10 mouse cellular contexts compared by ENCODE assay signal in the genomic region with DNA sequence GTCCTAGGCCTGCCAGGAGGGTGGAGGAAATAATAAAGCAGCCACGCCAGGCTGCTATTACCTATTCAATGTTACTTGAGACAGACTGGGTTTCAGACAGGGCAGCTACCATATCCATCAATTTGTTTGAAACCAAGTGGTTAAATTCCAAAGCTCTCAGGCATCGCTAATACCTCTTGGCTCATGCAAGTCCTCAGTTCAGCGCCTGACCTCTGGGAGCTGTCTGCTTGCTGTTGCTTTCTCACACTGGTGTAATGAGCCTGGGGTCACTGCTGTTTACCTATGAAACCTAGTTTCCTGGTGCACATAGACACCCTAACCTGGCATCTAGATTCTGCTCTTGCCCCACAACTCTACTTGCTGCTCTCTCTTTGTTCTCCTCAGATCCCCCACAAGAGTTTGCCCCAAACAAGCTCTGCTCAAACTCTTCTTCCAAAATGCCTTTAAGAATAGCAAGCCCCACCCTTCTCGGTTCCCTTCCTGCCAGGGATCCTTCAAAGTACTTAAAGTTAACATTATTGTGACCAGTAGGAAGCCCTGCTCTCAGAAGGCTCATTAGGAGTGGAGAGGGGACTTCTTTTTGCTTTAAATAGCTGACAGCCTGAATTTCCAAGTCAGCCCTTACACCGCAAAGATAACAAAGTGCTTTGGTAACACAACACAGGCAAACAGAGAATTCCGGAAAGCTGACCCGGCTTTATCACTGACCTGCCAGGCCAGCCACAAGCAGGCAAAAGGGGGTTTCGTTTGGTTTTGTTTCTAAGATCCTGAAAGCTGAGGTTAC.
DNase-seq lines count a peak whose midpoint lies in the region; ATAC-seq and TF ChIP-seq lines count a peak whose summit lies in the region.
"Had no signal": no experiment of that assay in that cellular context is flagged by ENCODE, and none has a peak within 500 bp of the region (broad histone marks: within the 10 kb centered on the region; RNA-seq: fewer than 3 reads in every experiment).

No protein-coding gene starts in this region.

- no peaks in the 10 kb centered on the region for H3K9me3 ChIP-seq in heart, embryonic 12.5 days (replicated peaks)
- H3K9me3 ChIP-seq: hindbrain, embryonic 13.5 days had no signal

- peak; percentile 53; the same call in 1 of the 2 replicates for ATAC-seq in heart, embryonic 12.5 days (ENCODE audit: insufficient number of reproducible peaks, low FRiP score)

- peak overlapping the region; percentile 91 for H3K27ac ChIP-seq in heart, embryonic 12.5 days (ENCODE audit: poor library complexity, severe bottlenecking)
- H3K27ac ChIP-seq in thymus, adult 2 months (ENCODE audit: control insufficient read depth, insufficient read depth, low read length) = no peak overlapping the region
- H3K27ac ChIP-seq: hindbrain, embryonic 13.5 days had no signal

- H3K4me1 ChIP-seq in heart, embryonic 12.5 days (replicated peaks) = peaks cover 59% of the 10 kb centered on the region
- peaks cover 8% of the 10 kb centered on the region for H3K4me1 ChIP-seq in thymus, adult 2 months (replicated peaks; ENCODE audit: control insufficient read depth, insufficient read depth, low read length)

- TF ChIP-seq POLR2A in thymus, adult 2 months (IDR thresholded peaks at IDR 0.05; ENCODE audit: control insufficient read depth, extremely low read depth, insufficient read depth, low read length, poor library complexity) = no peak

- 8% methylated on average over 8 of the region's 8 CpGs for WGBS in heart, embryonic 12.5 days
- WGBS in thymus, adult 2 months = 91% methylated on average over 8 of the region's 8 CpGs

- H3K36me3 ChIP-seq in heart, embryonic 12.5 days = peaks cover 3% of the 10 kb centered on the region; the same call in 1 of the 2 replicates
- H3K36me3 ChIP-seq in thymus, adult 2 months (ENCODE audit: control insufficient read depth, insufficient read depth, low read length) = no peaks in the 10 kb centered on the region

- 0 out of 2 replicates have a peak overlapping the region, but pooled peaks have one; percentile 9 for H3K4me3 ChIP-seq in heart, embryonic 12.5 days
- no peak overlapping the region for H3K4me3 ChIP-seq in thymus, adult 2 months (ENCODE audit: control insufficient read depth, insufficient read depth, low read length)
- H3K4me3 ChIP-seq: hindbrain, embryonic 13.5 days had no signal

- peak; percentile 68 for DNase-seq in Muller cell, postnatal 12 days (ENCODE audit: inconsistent ontology term)
- peak; percentile 30 for DNase-seq in R1 (ENCODE audit: low read depth, low spot score)
- peak; percentile 18 for DNase-seq in liver
- DNase-seq in left cerebral cortex, adult 11 months (ENCODE audit: low spot score) = no peak
- DNase-seq in thymus, adult 2 months = no peak
- no peak for DNase-seq in spleen, postnatal 4 days (ENCODE audit: low spot score in 2 of 2)
- DNase-seq: cerebellum, postnatal 36 days; midbrain, embryonic 14.5 days had no signal

- peak overlapping the region; percentile 47 for H3K4me2 ChIP-seq in heart, embryonic 12.5 days
- H3K4me2 ChIP-seq: hindbrain, embryonic 13.5 days had no signal

- no peaks in the 10 kb centered on the region for H3K27me3 ChIP-seq in heart, embryonic 12.5 days (replicated peaks)
- H3K27me3 ChIP-seq in thymus, adult 2 months (ENCODE audit: control insufficient read depth, insufficient read depth, low read length) = no peaks in the 10 kb centered on the region
- H3K27me3 ChIP-seq: hindbrain, embryonic 13.5 days had no signal

- H3K9ac ChIP-seq in heart, embryonic 12.5 days = no peak overlapping the region
- H3K9ac ChIP-seq: hindbrain, embryonic 13.5 days had no signal

- no peak for TF ChIP-seq CTCF in thymus, adult 2 months (IDR thresholded peaks at IDR 0.05; ENCODE audit: borderline replicate concordance, control insufficient read depth, extremely low read depth, insufficient read depth, low read length, poor library complexity)

Comparison
In these comparisons a context has a peak if more than half of its experiments do, and no peak if none do; other contexts are left out.
1. DNase-seq: peak in Muller cell, postnatal 12 days (single experiment), R1 (single experiment) and liver (single experiment); none in left cerebral cortex, adult 11 months (single experiment), thymus, adult 2 months (single experiment) and spleen, postnatal 4 days (0 of 2).